Mouse (Mus musculus): ENCODE data around the gene Ncapg2.

The Ncapg2 gene

GRCm38 (mm10) chr12:116405045-116405835 lies at the start of gene Ncapg2:
TSS of gene Ncapg2 (plus strand) at chr12:116405402.
- DNase-seq (ENCODE audit: low spot score in 2 of 2), result peak; percentile 97 to 99

- DNase-seq (ENCODE audit: low spot score in 2 of 2), result no peak
These were observed 43.1 kb upstream of the Ncapg2 start for GRCm38 (mm10) chr12:116362091-116362490.

- no peak for DNase-seq (ENCODE audit: low spot score in 2 of 2)
These were observed 38.3 kb upstream of the Ncapg2 start for GRCm38 (mm10) chr12:116366900-116367299.

DNA sequence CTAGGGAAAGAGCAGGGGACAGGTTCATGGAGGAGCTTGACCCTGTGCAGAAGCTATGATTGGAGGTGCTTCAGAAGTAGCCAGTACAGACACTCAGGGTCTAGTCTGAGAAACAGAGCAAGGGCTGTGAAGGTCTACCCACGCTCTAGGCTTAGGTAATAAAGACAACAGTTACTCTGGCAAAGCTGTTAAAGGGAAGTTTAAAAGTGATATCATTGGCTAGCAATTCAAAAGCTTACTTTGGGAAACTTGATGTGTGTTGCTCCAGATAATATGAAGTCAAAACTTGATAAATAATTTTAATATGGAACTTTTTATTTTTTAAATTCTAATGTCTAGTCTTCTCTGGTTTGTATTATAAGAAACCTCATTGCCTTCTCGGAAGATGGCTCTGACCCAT lies 37.9 kb upstream of the Ncapg2 start:
- DNase-seq (ENCODE audit: low spot score in 2 of 2), result no peak

DNA sequence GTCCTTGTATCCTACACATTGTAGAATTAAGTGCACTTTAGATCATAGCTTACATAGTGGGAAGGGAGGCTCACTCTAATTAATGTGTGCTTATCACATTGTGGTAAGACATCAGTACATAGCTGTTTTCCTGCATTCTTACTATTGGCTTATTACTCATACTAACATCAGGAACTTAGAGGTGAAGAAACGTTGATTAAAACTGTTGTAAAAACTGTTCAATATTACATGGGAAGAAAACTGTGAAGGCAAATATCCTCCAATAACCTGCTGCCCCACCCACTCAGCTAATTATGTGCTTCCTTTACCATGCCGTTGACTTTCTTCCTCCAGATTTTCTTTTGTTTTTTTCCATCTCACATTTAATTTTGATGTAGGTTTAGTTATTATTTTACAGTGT lies 36.3 kb upstream of the Ncapg2 start:
- DNase-seq (ENCODE audit: low spot score in 2 of 2), result no peak

DNA sequence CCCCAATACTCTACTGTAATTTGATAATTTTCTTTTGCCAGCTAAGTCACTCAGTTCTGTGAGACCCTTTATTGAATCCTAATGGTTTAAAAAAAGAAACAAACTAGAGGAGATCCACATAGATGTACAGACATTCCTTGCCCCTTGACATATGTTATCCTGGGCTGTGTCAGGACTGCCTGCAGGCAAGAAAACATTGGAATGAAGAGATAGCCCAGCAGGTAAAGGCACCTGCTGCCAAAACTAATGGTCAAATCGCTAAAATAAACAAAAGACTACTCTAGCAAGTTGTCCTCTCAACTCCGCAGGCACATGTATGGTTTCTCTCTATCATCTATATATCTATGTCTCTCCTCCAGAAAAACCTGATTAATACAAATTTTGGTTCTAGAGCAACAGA lies 22.1 kb upstream of the Ncapg2 start:
- DNase-seq (ENCODE audit: low spot score in 2 of 2), result no peak

DNA sequence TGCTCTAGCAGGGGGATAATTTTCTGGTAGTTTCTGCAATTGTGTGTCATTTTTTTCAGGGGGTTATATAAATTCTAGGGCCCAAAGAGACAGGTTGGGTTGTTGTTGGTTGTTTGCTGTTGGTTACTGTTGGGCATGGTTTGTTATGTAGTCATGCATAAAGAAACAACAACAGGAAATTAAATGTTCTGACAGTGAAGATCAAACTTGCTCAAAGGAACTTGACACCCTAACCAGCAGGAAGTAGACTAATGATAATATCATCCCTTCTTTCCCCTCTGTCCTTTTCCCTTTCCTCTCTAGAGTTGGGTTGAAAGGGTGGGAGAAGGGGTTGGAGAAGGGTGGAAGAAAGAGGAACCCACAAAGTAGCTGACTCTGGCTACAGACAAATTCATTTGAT lies 21.2 kb upstream of the Ncapg2 start:
- no peak for DNase-seq (ENCODE audit: low spot score in 2 of 2)

GRCm38 (mm10) chr12:116386802-116387201 lies 18.4 kb upstream of the Ncapg2 start:
- DNase-seq (ENCODE audit: low spot score in 2 of 2), result no peak

DNA sequence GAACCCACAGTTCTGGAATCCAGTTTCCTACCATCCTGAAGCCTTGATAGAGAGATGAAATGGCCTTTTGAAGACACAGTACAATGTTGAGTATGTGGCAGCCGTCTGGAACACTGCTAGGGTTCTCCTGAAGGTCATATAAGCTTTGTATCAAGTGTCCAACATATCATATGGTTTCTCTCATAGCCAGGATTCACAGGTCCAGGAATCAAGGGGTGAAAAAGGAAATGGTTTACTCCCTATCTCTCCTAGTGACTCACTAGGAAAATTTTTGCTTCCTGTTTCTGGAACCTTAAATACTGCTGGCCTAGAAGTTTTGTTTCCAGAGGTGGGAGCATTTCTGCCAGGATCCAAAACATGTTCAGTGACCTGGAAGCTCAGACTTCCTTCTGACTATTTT lies 15.3 kb upstream of the Ncapg2 start:
- no peak for DNase-seq (ENCODE audit: low spot score in 2 of 2)

DNA sequence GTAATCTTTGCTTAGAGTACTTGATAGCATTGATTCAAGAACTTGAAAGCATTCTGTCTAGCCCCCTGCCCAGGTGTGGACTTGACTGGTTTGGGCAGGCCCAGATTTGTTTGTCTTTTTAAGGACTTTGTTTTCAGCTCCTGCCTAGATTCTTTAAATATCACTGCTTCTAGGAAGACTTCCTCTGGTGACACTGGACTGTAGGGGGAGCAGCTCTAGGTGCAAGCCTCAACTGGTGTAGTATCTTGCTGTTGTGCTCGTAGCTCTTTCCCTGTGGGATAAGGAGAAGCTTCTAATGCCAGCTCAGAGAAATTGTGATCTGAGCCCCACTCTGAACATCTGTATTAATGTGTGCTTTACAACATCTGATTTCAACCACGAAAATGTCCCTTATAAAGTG lies 10.9 kb upstream of the Ncapg2 start:
- DNase-seq (ENCODE audit: low spot score in 2 of 2), result no peak

DNA sequence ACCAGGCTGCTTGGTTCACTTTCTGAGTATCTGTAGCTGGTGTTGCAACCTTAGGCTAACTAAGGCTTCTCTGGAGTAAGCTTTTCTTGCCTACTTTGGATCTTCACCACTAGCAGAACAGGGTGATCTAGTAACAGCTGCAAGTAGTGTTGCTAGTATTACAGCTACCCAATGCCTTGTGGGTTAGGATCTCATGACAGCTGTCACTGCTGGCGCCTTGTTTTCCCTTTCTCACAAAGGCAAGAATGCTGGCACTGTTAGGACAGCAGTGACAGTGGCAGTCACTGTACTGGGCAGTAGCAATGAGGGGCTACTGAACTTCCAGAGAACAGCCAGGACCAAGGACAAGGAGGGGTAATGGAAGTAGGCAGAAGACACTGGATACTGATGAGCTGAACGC lies 9.9 kb upstream of the Ncapg2 start:
- DNase-seq (ENCODE audit: low spot score in 2 of 2), result no peak

GRCm38 (mm10) chr12:116396072-116396695 lies 9.0 kb upstream of the Ncapg2 start:
- no peak for DNase-seq (ENCODE audit: low spot score in 2 of 2)

- DNase-seq (ENCODE audit: low spot score in 2 of 2), result peak; percentile 15 to 22
These were observed 1.1 kb upstream of the Ncapg2 start for GRCm38 (mm10) chr12:116404012-116404679.

DNA sequence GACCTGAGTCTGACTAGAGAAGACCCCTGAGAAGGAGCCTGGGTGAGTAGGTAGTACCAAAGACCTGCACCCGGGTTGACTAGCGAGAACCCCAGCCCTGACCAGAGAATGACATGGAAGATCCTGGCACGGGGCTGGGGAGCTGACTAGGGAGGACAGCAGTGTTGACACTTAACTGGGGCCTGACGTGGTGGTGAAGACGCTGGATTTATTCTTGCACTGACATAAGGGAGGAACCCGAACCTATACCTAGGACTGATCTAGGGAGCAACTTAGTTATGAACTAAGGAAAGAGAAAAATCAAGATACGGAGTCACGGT lies 594 bp downstream of the Ncapg2 start:
- DNase-seq (ENCODE audit: low spot score in 2 of 2), result no peak

DNA sequence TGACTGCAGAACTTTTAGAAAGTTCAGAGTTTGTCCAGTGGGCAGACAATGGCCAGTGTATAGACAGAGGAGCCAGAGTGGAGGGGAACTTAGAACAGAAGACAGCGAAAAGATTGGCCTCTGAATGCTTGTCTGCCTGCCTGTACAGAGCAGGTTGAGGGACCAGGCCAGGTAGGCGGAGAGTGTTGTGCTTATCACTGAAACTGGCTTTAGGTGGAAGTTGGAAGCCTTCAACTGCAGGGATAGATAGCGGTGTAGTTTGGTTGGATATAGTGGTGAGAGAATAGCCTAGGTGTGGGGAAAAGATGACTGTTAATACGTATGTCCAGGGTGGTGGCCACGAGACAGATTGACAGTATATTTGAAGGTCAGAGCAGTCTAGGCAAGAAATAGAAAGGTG lies 2.7 kb downstream of the Ncapg2 start:
- DNase-seq (ENCODE audit: low spot score in 2 of 2), result no peak

DNA sequence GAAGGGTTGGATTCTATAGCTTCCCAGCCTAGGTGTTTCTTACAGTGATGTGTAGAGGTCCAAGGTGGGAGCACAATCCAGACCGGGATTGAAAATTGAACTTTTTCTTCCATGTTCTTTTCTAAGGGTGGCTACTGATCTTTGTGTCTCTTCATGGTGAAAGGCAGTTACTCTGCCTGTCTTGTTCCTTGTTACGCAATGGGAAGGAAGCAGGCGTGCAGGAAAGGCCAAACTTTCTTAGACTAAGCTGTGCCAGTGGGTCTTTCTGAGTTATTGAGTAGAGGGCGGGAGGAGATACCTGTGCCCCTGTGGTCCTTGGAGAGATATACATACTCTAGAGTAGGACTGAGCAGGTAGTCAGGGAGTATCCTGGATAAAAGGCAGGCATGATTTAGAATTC lies 9.7 kb downstream of the Ncapg2 start:
- no peak for DNase-seq (ENCODE audit: low spot score in 2 of 2)

DNA sequence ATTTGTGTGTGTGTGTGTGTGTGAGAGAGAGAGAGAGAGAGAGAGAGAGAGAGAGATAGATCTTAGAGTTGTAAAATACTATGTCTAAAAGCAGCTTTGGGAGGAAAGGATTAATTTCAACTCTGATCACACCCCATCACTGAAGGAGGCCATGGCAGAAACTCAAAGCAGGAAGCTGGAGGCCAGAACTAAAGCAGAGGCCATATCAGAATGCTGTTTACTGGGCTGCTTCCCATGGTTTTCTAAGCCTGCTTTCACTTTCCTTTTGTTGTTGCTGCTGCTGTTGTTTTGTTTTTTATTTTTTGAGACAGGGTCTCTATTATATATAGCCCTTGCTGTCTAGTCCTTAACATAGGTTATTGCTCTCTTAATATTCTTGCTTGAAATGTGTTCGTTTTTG lies 11.3 kb downstream of the Ncapg2 start:
- no peak for DNase-seq (ENCODE audit: low spot score in 2 of 2)

- no peak for DNase-seq (ENCODE audit: low spot score in 2 of 2)
These were observed 16.5 kb downstream of the Ncapg2 start for GRCm38 (mm10) chr12:116421656-116422055.

GRCm38 (mm10) chr12:116425392-116425791 lies 20.2 kb downstream of the Ncapg2 start:
- no peak for DNase-seq (ENCODE audit: low spot score in 2 of 2)

- no peak for DNase-seq (ENCODE audit: low spot score in 2 of 2)
These were observed 28.5 kb downstream of the Ncapg2 start for GRCm38 (mm10) chr12:116433742-116434141.

GRCm38 (mm10) chr12:116435232-116435631 lies 30.0 kb downstream of the Ncapg2 start:
- DNase-seq (ENCODE audit: low spot score in 2 of 2), result no peak

GRCm38 (mm10) chr12:116436125-116436524 lies 30.9 kb downstream of the Ncapg2 start:
- no peak for DNase-seq (ENCODE audit: low spot score in 2 of 2)

DNA sequence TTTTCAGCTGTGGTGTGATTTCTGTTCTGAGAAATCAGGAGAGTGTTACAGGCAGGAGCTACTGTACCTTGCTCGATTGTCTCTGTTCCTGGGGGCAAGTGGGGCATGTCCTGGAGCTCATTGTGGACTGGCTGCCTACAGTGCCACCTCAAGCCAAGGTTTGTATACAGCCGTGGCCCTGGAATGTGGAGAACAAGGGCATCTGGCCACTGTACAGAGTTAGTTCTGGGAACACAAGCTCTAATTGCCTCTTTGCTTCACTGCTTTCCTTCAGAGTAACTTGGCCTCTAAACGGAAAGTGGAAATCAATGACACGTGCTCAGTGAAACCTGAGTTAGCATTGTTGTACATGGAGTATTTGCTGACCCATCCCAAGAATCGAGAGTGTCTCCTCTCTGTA lies 33.4 kb downstream of the Ncapg2 start:
- DNase-seq (ENCODE audit: low spot score in 2 of 2), result no peak

Data from frontal cortex, postnatal 10 days (tissue).